Mouse (Mus musculus): ENCODE results near the gene Msmp. TPM values are rescaled to one million over a fixed set of nuclear protein-coding genes. Genes with fewer than 3 reads are reported as not detected.
"Not testable (repeated sequence)": the region's sequence is repeated elsewhere in the genome, so short reads cannot be mapped to it uniquely, and the experiment has no call there.

The Msmp gene
- total RNA-seq, 2 experiments from 2014 or later, result not detected

GRCm38 (mm10) chr4:43596597-43596996 lies 12.3 kb upstream of the Msmp start:
- not testable (repeated sequence) for DNase-seq (ENCODE audit: extremely low spot score in 1 of 2, low spot score in 1 of 2)

GRCm38 (mm10) chr4:43593453-43593852 lies 9.2 kb upstream of the Msmp start:
- DNase-seq (ENCODE audit: extremely low spot score in 1 of 2, low spot score in 1 of 2), result no peak

GRCm38 (mm10) chr4:43591961-43592360 lies 7.7 kb upstream of the Msmp start:
- DNase-seq (ENCODE audit: extremely low spot score in 1 of 2, low spot score in 1 of 2), result no peak

DNA sequence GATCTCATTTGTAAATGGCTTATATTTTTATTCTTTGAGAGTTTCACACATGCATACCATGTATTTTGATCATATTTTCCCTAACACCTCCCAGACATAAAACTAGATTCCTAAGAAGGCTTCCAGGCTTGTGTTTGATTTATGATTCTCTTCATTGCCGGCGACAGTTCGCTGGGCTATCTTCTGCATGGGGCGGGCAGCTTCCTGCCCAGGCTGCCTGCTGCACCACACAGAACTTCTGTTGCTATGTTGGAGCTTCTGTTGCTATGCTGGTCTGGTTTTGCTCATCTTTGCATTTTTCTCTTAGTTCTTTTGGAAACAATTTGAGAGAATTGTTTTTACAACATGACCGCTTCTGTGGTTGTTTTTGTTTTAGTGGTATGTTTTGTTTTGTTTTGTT lies 7.2 kb upstream of the Msmp start:
- no peak for DNase-seq (ENCODE audit: extremely low spot score in 1 of 2, low spot score in 1 of 2)

GRCm38 (mm10) chr4:43587681-43588080 lies 3.4 kb upstream of the Msmp start:
- DNase-seq (ENCODE audit: extremely low spot score in 1 of 2, low spot score in 1 of 2), result no peak

DNA sequence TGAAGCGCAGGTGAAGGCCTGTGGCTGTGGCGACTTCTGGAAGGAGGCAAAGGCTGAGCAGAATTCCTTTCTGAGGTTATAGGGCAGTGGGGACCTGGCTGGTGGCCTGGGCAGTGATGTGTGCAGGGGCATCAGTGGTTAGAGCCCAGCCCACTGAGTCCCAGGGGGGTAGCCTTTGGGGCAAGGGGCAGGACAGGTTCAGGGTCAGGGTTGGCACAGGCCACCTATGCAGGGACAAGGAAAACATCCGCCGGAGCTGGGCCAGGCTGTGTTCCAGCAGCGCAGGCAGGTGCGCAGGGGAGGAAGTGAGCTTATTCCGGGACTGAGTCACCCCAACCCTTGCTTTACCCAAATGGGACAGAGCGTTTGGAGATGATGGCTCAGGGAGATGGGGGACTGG lies 2.1 kb upstream of the Msmp start:
- no peak for DNase-seq (ENCODE audit: extremely low spot score in 1 of 2, low spot score in 1 of 2)

- no peak for DNase-seq (ENCODE audit: extremely low spot score in 1 of 2, low spot score in 1 of 2)
Observed at GRCm38 (mm10) chr4:43585682-43586081, 1.4 kb upstream of the Msmp start.

DNA sequence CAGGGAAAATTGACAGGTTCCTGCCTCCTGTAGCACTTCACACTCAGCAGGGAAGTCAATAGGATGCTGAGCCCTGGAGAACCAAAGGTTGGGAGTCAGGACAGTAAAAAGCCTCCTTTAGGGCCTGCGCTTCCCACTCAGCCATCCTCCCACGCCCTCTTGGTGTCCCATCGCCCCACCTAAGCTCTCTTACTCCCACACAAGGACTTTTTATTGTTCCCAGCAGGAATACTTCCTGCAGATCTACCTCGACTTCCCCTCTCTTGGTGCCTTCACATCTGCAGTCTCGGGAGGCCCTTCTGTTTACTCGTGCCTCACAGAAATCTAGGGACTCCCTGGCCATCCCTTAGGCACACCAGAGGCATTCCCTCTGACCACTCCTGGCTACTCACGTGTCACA lies 873 bp downstream of the Msmp start:
- no peak for DNase-seq (ENCODE audit: extremely low spot score in 1 of 2, low spot score in 1 of 2)

GRCm38 (mm10) chr4:43582241-43582640 lies 2.1 kb downstream of the Msmp start:
- DNase-seq (ENCODE audit: extremely low spot score in 1 of 2, low spot score in 1 of 2), result no peak

GRCm38 (mm10) chr4:43581381-43581780 lies 2.9 kb downstream of the Msmp start:
- no peak for DNase-seq (ENCODE audit: extremely low spot score in 1 of 2, low spot score in 1 of 2)

- DNase-seq (ENCODE audit: extremely low spot score in 1 of 2, low spot score in 1 of 2), result no peak
Observed at GRCm38 (mm10) chr4:43580721-43581120, 3.6 kb downstream of the Msmp start.

DNA sequence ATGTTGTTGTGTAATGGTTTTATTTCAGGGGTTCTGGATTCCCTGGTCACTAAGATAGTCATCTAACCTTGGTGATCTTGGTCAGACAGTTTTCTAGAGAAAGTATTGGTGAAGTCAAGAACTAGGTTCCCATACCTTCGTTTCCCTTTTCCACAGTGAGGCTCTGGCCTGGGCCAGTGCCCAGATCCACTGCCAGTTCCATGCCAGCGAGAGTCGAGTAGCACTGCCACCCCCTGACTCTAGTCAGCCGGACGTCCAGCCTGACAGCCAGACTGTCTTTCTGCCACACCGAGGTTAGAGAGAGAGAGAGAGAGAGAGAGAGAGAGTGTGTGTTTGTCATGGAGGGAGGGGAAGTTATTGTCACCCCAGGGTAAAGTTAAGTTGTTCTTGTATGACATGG lies 4.6 kb downstream of the Msmp start:
- DNase-seq (ENCODE audit: extremely low spot score in 1 of 2, low spot score in 1 of 2), result no peak

DNA sequence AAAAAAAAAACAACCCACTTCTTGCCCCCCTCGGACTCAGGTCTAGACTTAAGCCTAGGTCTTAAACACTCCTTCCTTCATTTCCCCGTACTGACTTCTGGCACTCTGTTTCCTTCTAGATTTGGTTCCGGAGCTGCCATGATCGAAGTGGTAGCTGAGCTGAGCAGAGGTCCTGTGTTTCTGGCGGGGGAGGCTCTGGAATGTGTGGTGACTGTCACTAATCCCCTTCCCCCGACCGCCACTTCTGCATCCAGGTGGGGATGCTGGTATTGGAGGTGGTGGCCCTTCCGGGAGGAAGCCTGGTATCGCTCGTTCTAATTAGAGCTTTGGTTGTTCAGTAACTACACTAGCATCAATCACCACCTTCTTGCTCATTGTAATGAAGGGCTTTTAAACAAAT lies 5.0 kb downstream of the Msmp start:
- DNase-seq (ENCODE audit: extremely low spot score in 1 of 2, low spot score in 1 of 2), result no peak

DNA sequence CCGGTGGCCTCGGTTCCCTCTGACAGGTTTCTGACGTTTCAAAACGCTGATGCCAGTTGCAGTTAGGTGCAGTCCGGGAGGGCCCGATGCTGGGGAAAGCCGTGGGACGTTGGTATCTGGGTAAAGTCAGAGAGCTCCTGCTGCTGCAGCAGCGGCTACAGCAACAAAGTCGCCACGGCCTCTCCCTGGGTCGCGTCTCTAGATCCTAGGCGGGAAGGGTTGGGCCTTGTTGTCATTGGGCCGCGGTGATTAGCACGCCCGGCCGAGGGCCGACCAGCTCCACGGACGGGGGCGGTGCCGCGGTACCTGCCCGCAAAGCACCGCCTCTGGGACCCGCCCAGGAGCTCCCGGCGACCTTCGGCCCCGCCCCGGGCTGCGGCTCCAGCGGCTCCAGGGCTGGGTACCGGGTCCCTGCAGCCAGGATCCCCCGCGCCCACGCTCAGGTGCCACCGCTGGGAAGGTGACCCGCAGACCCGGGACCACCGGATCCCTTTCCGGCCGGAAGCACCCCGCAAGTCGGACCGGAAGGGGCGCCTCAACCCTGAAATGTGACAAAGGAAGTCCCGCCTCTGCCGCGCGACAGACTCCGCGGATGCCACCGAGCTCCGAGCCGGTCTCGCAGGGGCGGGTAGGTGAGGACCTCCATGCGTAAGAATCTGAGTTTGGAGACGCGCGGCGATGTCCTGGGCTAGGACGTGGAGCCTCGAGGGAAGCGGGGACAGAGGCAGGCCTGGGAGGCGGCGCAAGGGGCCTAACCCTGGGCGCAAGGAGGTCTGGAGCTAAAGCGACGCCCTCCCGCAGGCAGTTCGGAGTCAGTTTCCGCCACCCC lies 5.7 kb downstream of the Msmp start, which contains the start of the genes Rgp1 and Gba2:
Gene Rgp1 (plus strand): TSS at position 340 of the 829 bp plus-strand sequence.
Gene Gba2 (minus strand): TSS at position 498 of the 829 bp plus-strand sequence.
- DNase-seq (ENCODE audit: extremely low spot score in 1 of 2, low spot score in 1 of 2), result peak; percentile 71 to 78

DNA sequence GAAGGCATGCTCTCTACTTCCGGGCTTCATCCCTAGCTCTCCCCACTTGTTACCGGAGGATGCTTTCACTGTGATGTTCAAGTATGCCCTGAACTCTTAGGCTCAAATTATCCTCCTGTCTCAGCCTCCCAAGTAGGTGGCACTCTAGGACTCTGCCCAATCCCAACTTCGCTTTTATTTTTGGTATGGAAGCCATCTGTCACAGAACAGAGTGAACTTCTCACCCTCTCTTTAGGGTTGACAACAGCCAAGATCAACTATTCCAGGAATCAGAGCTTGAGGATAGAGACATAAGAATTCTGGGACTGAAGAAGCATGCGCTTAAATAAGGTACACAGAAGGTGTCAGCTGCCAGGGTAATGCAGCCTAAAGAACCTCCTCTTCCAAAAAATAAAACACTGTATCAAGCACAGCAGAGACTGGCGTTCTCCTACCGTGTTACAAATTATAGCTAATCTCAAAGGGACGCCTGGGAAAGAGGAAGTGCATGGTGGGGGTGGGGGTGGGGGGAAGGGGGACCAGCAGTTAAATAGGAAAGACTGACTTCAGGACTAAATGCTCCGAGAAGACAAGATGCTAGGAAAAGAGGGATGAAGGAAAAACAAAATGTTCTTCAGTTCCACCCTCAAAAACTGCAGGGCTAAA lies 6.9 kb downstream of the Msmp start:
- no peak for DNase-seq (ENCODE audit: extremely low spot score in 1 of 2, low spot score in 1 of 2)

DNA sequence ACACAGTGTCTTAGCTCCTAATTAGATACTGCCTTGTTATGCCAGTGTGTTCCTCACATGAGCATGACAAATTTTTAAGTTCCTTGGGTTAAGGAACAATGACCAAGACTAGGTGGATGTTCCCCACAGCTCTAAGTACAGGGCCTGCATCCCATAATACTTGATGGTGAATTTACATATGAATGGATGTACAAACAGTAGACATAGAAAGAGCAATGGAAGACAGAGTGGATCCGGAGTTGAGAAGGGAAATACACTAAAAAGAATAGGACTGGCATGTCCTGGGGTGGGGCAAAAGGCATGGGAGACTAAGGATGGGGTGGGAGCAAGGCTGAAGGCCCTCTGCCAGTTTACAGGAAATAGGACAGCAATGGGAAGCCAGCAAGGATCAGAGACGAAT lies 8.9 kb downstream of the Msmp start:
- no peak for DNase-seq (ENCODE audit: extremely low spot score in 1 of 2, low spot score in 1 of 2)

- DNase-seq (ENCODE audit: extremely low spot score in 1 of 2, low spot score in 1 of 2), result no peak
Observed at GRCm38 (mm10) chr4:43573561-43573960, 10.7 kb downstream of the Msmp start.

DNA sequence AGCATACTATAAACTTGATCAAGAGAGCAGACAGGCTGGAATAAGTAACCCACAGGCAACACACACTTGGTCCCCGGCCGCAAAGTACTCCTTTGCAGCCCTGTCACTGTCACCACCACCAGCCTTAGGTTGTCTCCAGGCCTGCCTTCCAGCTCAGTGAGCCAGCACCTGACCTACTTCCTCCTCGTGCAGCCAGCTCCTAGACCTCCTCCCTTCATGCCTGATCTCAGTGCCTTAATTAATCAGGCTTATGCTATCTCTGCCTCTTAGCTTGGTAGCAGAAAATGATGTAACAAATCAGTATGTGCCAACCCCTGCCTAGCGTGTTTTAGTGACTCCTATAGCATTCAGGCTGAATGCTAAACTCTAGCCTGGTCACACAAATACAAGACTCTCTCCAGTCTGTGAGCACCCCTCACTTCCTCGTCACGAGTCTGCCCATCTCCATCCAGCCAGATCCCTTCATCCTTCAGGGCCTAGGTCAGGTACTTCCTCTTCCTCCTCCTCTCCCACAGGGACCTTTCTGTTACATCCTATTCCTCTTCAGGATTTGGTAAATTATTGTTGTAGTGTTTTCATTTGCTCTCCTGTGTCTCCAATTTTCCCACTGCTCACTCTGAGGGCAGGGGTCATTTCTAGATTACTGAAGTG lies 12.8 kb downstream of the Msmp start:
- DNase-seq (ENCODE audit: extremely low spot score in 1 of 2, low spot score in 1 of 2), result no peak

DNA sequence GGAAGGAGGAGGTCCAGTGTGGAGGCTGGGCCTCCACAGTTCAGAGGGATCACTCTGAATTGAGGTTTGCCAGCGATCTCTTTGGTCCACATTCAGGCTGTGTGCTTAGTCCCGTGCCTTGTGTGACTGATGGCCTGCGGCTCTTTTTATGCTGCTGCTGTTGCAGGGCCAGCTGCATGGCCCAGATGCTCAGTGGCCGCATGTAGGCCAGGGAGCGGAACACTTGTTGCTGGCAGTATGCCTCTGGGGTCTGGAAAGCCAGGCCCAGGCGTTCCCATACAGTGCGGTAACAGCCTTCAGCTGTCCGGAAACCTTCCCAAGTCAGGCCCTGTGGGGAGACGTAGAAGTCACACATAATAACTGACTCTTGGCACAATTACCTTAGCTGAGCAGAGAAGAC lies 17.2 kb downstream of the Msmp start:
- no peak for DNase-seq (ENCODE audit: extremely low spot score in 1 of 2, low spot score in 1 of 2)

DNA sequence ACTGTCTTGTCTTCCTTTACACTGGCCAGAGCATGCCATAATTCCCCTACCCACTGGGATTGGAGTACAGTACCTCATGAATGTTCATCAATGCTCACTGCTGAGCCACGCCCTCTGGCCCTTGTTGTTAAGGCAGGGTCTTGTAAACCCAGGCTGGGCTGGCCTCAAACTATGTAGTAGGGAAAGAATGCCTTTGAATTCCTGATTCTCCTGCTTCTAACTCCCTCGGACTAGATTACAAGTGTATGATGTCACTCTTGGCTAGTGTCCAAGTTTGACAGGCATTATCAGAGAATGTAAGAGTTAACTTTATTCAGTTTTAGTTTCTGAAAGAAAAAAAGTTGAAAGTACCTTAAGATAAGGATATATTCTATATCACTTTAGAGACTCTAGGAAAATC lies 20.1 kb downstream of the Msmp start:
- DNase-seq (ENCODE audit: extremely low spot score in 1 of 2, low spot score in 1 of 2), result no peak

- DNase-seq (ENCODE audit: extremely low spot score in 1 of 2, low spot score in 1 of 2), result no peak
Observed at GRCm38 (mm10) chr4:43563601-43563875, 20.8 kb downstream of the Msmp start.

Measured in layer of hippocampus, postnatal 25 days (tissue).